Mouse (Mus musculus) liver, adult 2 months (tissue): ENCODE measurements at regions not wholly inside any gene's neighbourhood (a gene's known extent, or its start where the extent isn't known, plus 50 kb on each side); places are given as distances from the start of the nearest gene placed in this dataset.

Source experiments
- DNase-seq: peaks from one replicate; pipeline ENCODE4 v3.0.0-alpha.2; 2011; ENCODE audit warnings: low read depth, low spot score; ENCODE audit errors: extremely low read depth
- H3K27ac ChIP-seq: fragments of 200-500 bp; replicated peaks from 2 replicates; pipeline ENCODE4 v1.5.1; 2012; ENCODE audit warnings: low read depth, mild to moderate bottlenecking, control low read depth, inconsistent platforms, low read length; ENCODE audit not compliant: insufficient read depth
- H3K27me3 ChIP-seq: fragments of 200-500 bp; 2 replicates; pipeline ENCODE4 v1.6.1; 2012; ENCODE audit warnings: mild to moderate bottlenecking, moderate library complexity, low read length, inconsistent platforms; ENCODE audit not compliant: control insufficient read depth, insufficient read depth
- H3K36me3 ChIP-seq: fragments of 200-500 bp; 2 replicates; pipeline ENCODE4 v1.6.1; 2012; ENCODE audit warnings: low read length, inconsistent platforms; ENCODE audit not compliant: control insufficient read depth, insufficient read depth
- H3K4me1 ChIP-seq: fragments of 200-500 bp; 2 replicates; pipeline ENCODE4 v1.6.1; 2011; ENCODE audit warnings: low read length; ENCODE audit not compliant: control insufficient read depth, insufficient read depth
- H3K4me3 ChIP-seq: fragments of 200-500 bp; 2 replicates; pipeline ENCODE4 v1.5.1; 2011; ENCODE audit warnings: low read depth, mild to moderate bottlenecking, control low read depth, low read length, moderate library complexity; ENCODE audit not compliant: insufficient read depth
- H3K79me2 ChIP-seq: fragments of 200-500 bp; 2 replicates; pipeline ENCODE4 v1.6.1; 2012; ENCODE audit warnings: inconsistent platforms, mild to moderate bottlenecking, low read length, moderate library complexity; ENCODE audit not compliant: control insufficient read depth, insufficient read depth
- H3K9ac ChIP-seq: fragments of 200-500 bp; 2 replicates; pipeline ENCODE4 v1.6.1; 2012; ENCODE audit warnings: low read depth, mild to moderate bottlenecking, control low read depth, inconsistent platforms, low read length
- CTCF ChIP-seq: fragments of 200-500 bp; IDR thresholded peaks from 2 replicates; pipeline ENCODE4 v1.5.1; 2011; ENCODE audit warnings: low read depth, low read length, control low read depth
- POLR2A ChIP-seq: fragments of 200-500 bp; IDR thresholded peaks from 2 replicates; pipeline ENCODE4 v1.6.1; 2011; ENCODE audit warnings: low read length, control low read depth; ENCODE audit not compliant: insufficient read depth; ENCODE audit errors: extremely low read depth
- WGBS: fragments of 180-500 bp; shearing (Covaris S2); methylation state at CpG from one replicate; pipeline ENCODE4 v1.1.7; 2018; 5-methylcytosine and 5-hydroxymethylcytosine counted together

GRCm38 (mm10) chr6:145677475-145678325 lies 62.1 kb downstream of the Tuba3b start:
- no peak for TF ChIP-seq POLR2A
- no peak for TF ChIP-seq CTCF
- peak; percentile 36 for DNase-seq
- no peaks in the 10 kb centered on the region for H3K36me3 ChIP-seq

GRCm38 (mm10) chr6:145679516-145679915 lies 64.0 kb downstream of the Tuba3b start:
- H3K27me3 ChIP-seq = no peaks in the 10 kb centered on the region
- DNase-seq = peak; percentile 26
- no peaks in the 10 kb centered on the region for H3K79me2 ChIP-seq
- no peak overlapping the region for H3K27ac ChIP-seq
- WGBS = 71% methylated on average over 1 of the region's 1 CpGs
- H3K36me3 ChIP-seq = no peaks in the 10 kb centered on the region
- TF ChIP-seq CTCF (no peak), POLR2A (no peak)
- no peak overlapping the region for H3K9ac ChIP-seq
- no peak overlapping the region for H3K4me3 ChIP-seq
- no peaks in the 10 kb centered on the region for H3K4me1 ChIP-seq

More at GRCm38 (mm10) chr6:145677475-145678325, 62.1 kb downstream of the Tuba3b start:
- Histone ChIP-seq H3K27me3 (no peaks in the 10 kb centered on the region), H3K9ac (no peak overlapping the region), H3K27ac (no peak overlapping the region), H3K4me1 (no peaks in the 10 kb centered on the region), H3K79me2 (no peaks in the 10 kb centered on the region), H3K4me3 (no peak overlapping the region)
- 82% methylated on average over 7 of the region's 7 CpGs for WGBS

- no peak overlapping the region for H3K4me3 ChIP-seq
- H3K36me3 ChIP-seq = no peaks in the 10 kb centered on the region
- DNase-seq = no peak
- 56% methylated on average over 6 of the region's 6 CpGs for WGBS
- H3K27ac ChIP-seq = no peak overlapping the region
- H3K27me3 ChIP-seq = no peaks in the 10 kb centered on the region
- H3K4me1 ChIP-seq = no peaks in the 10 kb centered on the region
- no peaks in the 10 kb centered on the region for H3K79me2 ChIP-seq
- H3K9ac ChIP-seq = no peak overlapping the region
- TF ChIP-seq POLR2A (no peak), CTCF (no peak)
Measured at GRCm38 (mm10) chr6:145687073-145687472, 59.5 kb upstream of the Rassf8 start.

GRCm38 (mm10) chr6:145691680-145692079 lies 54.9 kb upstream of the Rassf8 start:
- no peaks in the 10 kb centered on the region for H3K4me1 ChIP-seq
- WGBS = 80% methylated on average over 3 of the region's 3 CpGs
- H3K27me3 ChIP-seq = no peaks in the 10 kb centered on the region
- DNase-seq = no peak
- H3K79me2 ChIP-seq = no peaks in the 10 kb centered on the region
- H3K9ac ChIP-seq = no peak overlapping the region
- no peak overlapping the region for H3K4me3 ChIP-seq
- H3K27ac ChIP-seq = no peak overlapping the region
- H3K36me3 ChIP-seq = no peaks in the 10 kb centered on the region
- TF ChIP-seq POLR2A (no peak), CTCF (no peak)

- H3K79me2 ChIP-seq = no peaks in the 10 kb centered on the region
- TF ChIP-seq POLR2A (no peak), CTCF (no peak)
- DNase-seq = no peak
- H3K36me3 ChIP-seq = no peaks in the 10 kb centered on the region
- no peak overlapping the region for H3K27ac ChIP-seq
- 74% methylated on average over 3 of the region's 3 CpGs for WGBS
- H3K4me3 ChIP-seq = no peak overlapping the region
- no peaks in the 10 kb centered on the region for H3K4me1 ChIP-seq
- no peaks in the 10 kb centered on the region for H3K27me3 ChIP-seq
- H3K9ac ChIP-seq = no peak overlapping the region
Measured at GRCm38 (mm10) chr6:145694817-145695216, 51.7 kb upstream of the Rassf8 start.
